Mouse (Mus musculus) liver, embryonic 14.5 days (tissue): Measurements from ENCODE around the gene Fry. TPM values are rescaled to one million over a fixed set of nuclear protein-coding genes. Genes with fewer than 3 reads are reported as not detected.
A peak's percentile ranks its signal among the peaks of the same experiment; 100 is the strongest.
"Not testable (repeated sequence)": the region's sequence is repeated elsewhere in the genome, so short reads cannot be mapped to it uniquely, and the experiment has no call there.

ENCODE experiments used
- ATAC-seq: fragments of 200-750 bp; cut with Nextera tagmentation; 2 replicates; pipeline ENCODE4 v1.8.0; 2017; ENCODE audit warnings: moderate number of reproducible peaks, mild to moderate bottlenecking, moderate library complexity; ENCODE audit not compliant: insufficient read depth
- DNase-seq, 3 experiments: peaks; one replicate each; pipeline ENCODE4 v3.0.0-alpha.2; 2012 to 2013; ENCODE audit warnings: low read depth in 3 of 3, low spot score in 3 of 3
- H3K27ac ChIP-seq: fragments of 300-500 bp; sonication (generic); 2 replicates; pipeline ENCODE4 v1.5.1; 2014; ENCODE audit warnings: moderate library complexity, mild to moderate bottlenecking, control low read depth, inconsistent platforms
- H3K27me3 ChIP-seq: fragments of 300-500 bp; sonication (generic); 2 replicates; pipeline ENCODE4 v1.6.1; 2014; ENCODE audit warnings: mild to moderate bottlenecking, low read length, moderate library complexity; ENCODE audit not compliant: control insufficient read depth, insufficient read depth
- H3K36me3 ChIP-seq: fragments of 300-500 bp; sonication (generic); replicated peaks from 2 replicates; pipeline ENCODE4 v1.6.1; 2014; ENCODE audit warnings: low read depth; ENCODE audit not compliant: control insufficient read depth, insufficient read depth
- H3K4me1 ChIP-seq, 2 experiments: fragments of 200-500 bp in 1 of 2; fragments of 300-500 bp in 1 of 2; sonication (generic) in 1 of 2; replicated peaks; 2 replicates each; pipeline ENCODE4 v1.6.1; 2012 to 2014; ENCODE audit warnings: antibody characterized with exemption in 1 of 2, inconsistent platforms in 1 of 2, low read length in 1 of 2; ENCODE audit not compliant: control insufficient read depth in 2 of 2, insufficient read depth in 2 of 2
- H3K4me2 ChIP-seq: fragments of 300-500 bp; sonication (generic); 2 replicates; pipeline ENCODE4 v1.6.1; 2014; ENCODE audit warnings: low read depth, mild to moderate bottlenecking, control low read depth, moderate library complexity
- H3K4me3 ChIP-seq, 2 experiments: fragments of 200-500 bp in 1 of 2; fragments of 300-500 bp in 1 of 2; sonication (generic) in 1 of 2; 2 replicates each; pipeline ENCODE4 v1.5.1; 2012 to 2014; ENCODE audit warnings: low read depth in 2 of 2, low read length in 2 of 2, mild to moderate bottlenecking in 2 of 2, control low read depth in 1 of 2, inconsistent platforms in 1 of 2, moderate library complexity in 1 of 2; ENCODE audit not compliant: insufficient read depth in 1 of 2
- H3K9ac ChIP-seq: fragments of 300-500 bp; sonication (generic); replicated peaks from 2 replicates; pipeline ENCODE4 v1.6.1; 2014; ENCODE audit warnings: mild to moderate bottlenecking, control low read depth, moderate library complexity
- H3K9me3 ChIP-seq: fragments of 300-500 bp; sonication (generic); 2 replicates; pipeline ENCODE4 v1.6.1; 2016; ENCODE audit warnings: low read length, mixed read lengths; ENCODE audit not compliant: control insufficient read depth
- CTCF ChIP-seq: IDR thresholded peaks from 2 replicates; pipeline ENCODE4 v1.5.1; 2016; ENCODE audit warnings: antibody characterized with exemption, low read depth, control low read depth
- EP300 ChIP-seq: IDR thresholded peaks from 2 replicates; pipeline ENCODE4 v1.6.1; 2016; ENCODE audit warnings: antibody characterized with exemption, low read depth
- WGBS: fragments of 180-500 bp; shearing (Covaris S2); extraction: QIAGEN DNeasy Blood & Tissue Kit; methylation state at CpG from one replicate; pipeline ENCODE4 v1.1.7; 2014; ENCODE audit not compliant: insufficient replicate concordance; 5-methylcytosine and 5-hydroxymethylcytosine counted together
- polyA plus RNA-seq, 2 experiments: library from polyadenylated mRNA; depleted of rRNA in 1 of 2; stranded (reverse) in 1 of 2; unstranded in 1 of 2; fragments of >200 nt; fragmentation: Nextera tagmentation in 1 of 2; extraction: Ambion mirVana in 1 of 2; gene quantifications; 2 replicates each; pipeline versions ENCODE4 v1.2.1 to v1.2.3; 2012 to 2014

Gene Fry
- polyA plus RNA-seq, 2 experiments = 1.4 to 1.9 TPM

GRCm38 (mm10) chr5:150485198-150485597 is 366.8 kb downstream of the Fry start:
- H3K9ac ChIP-seq = no peak overlapping the region
- H3K9me3 ChIP-seq = no peaks in the 10 kb centered on the region
- ATAC-seq (no peak), DNase-seq (peak in 1 of 3 experiments; percentile 14)
- WGBS = 42% methylated on average over 3 of the region's 3 CpGs
- TF ChIP-seq CTCF (peak; percentile 56), EP300 (no peak)
- H3K36me3 ChIP-seq = no peaks in the 10 kb centered on the region
- no peaks in the 10 kb centered on the region for H3K4me1 ChIP-seq
- H3K4me3 ChIP-seq = no peak overlapping the region
- no peak overlapping the region for H3K27ac ChIP-seq
- no peak overlapping the region for H3K4me2 ChIP-seq
- H3K27me3 ChIP-seq = no peaks in the 10 kb centered on the region

- Histone ChIP-seq H3K4me3 (no peak overlapping the region), H3K9ac (no peak overlapping the region), H3K9me3 (no peaks in the 10 kb centered on the region), H3K27me3 (no peaks in the 10 kb centered on the region), H3K36me3 (no peaks in the 10 kb centered on the region), H3K4me1 (no peaks in the 10 kb centered on the region), H3K27ac (no peak overlapping the region), H3K4me2 (no peak overlapping the region)
- no peak for DNase-seq
- no peak for ATAC-seq
- 66% methylated on average over 3 of the region's 3 CpGs for WGBS
- TF ChIP-seq EP300 (no peak), CTCF (no peak)
Observed at GRCm38 (mm10) chr5:150490285-150490684, 371.8 kb downstream of the Fry start.

- Histone ChIP-seq H3K4me3 (no peak overlapping the region), H3K27ac (no peak overlapping the region), H3K27me3 (no peaks in the 10 kb centered on the region), H3K9ac (no peak overlapping the region), H3K4me1 (no peaks in the 10 kb centered on the region), H3K9me3 (no peaks in the 10 kb centered on the region), H3K36me3 (no peaks in the 10 kb centered on the region), H3K4me2 (no peak overlapping the region)
- ATAC-seq (no peak), DNase-seq (no peak)
- TF ChIP-seq CTCF = no peak
- no peak for TF ChIP-seq EP300
- WGBS = 63% methylated on average over 8 of the region's 8 CpGs
Observed at GRCm38 (mm10) chr5:150490821-150491220, 372.4 kb downstream of the Fry start.

- DNase-seq, H3K27ac ChIP-seq, H3K4me2 ChIP-seq, H3K4me1 ChIP-seq, H3K27me3 ChIP-seq, H3K4me3 ChIP-seq, H3K9ac ChIP-seq, ATAC-seq, H3K36me3 ChIP-seq, H3K9me3 ChIP-seq: not testable (repeated sequence)
- WGBS = 68% methylated on average over 4 of the region's 4 CpGs
Observed at GRCm38 (mm10) chr5:150491573-150492173, 373.2 kb downstream of the Fry start.

GRCm38 (mm10) chr5:150495792-150496191 is 377.3 kb downstream of the Fry start:
- peak in 2 of 3 experiments; percentile 6 to 23 for DNase-seq

More at GRCm38 (mm10) chr5:150495792-150496191, 377.3 kb downstream of the Fry start:
- H3K4me3 ChIP-seq = no peak overlapping the region
- 31% methylated on average over 6 of the region's 6 CpGs for WGBS
- H3K4me1 ChIP-seq = no peaks in the 10 kb centered on the region
- no peak for ATAC-seq
- no peaks in the 10 kb centered on the region for H3K9me3 ChIP-seq
- no peak overlapping the region for H3K4me2 ChIP-seq
- H3K27me3 ChIP-seq = no peaks in the 10 kb centered on the region
- no peak overlapping the region for H3K9ac ChIP-seq
- TF ChIP-seq CTCF = peak; percentile 86
- no peak for TF ChIP-seq EP300
- H3K27ac ChIP-seq = no peak overlapping the region
- no peaks in the 10 kb centered on the region for H3K36me3 ChIP-seq
